Comparison of ENCODE assay signal across 18 mouse cellular contexts in genomic region chr12:74023260-74023659, GRCm38 (mm10). TPM values are rescaled to one million over a fixed set of nuclear protein-coding genes. Genes with fewer than 3 reads are reported as not detected.
"Had no signal": no experiment of that assay in that cellular context is flagged by ENCODE, and none has a peak within 500 bp of the region (broad histone marks: within the 10 kb centered on the region; RNA-seq: fewer than 3 reads in every experiment).

No protein-coding gene starts in this region.

- H3K9ac ChIP-seq: liver, embryonic 13.5 days; stomach, embryonic 15.5 days had no signal

- H3K27me3 ChIP-seq: liver, embryonic 13.5 days; stomach, embryonic 15.5 days had no signal

- H3K4me3 ChIP-seq: left cerebral cortex, adult 2 months; liver, embryonic 13.5 days; myocyte; stomach, embryonic 15.5 days had no signal

- DNase-seq: kidney, adult 9 months; kidney, postnatal 14 days; kidney, postnatal 4 days; layer of hippocampus, postnatal 36 days; liver, embryonic 13.5 days; lung, adult 2 months; lung, postnatal 14 days; lung, postnatal 4 days; midbrain, embryonic 14.5 days; right cerebral cortex, adult 18-20 months; right cerebral cortex, postnatal 14 days; spleen, adult 18-20 months; thymus, postnatal 25 days had no signal

- H3K4me2 ChIP-seq: liver, embryonic 13.5 days; midbrain, embryonic 11.5 days; stomach, embryonic 15.5 days had no signal

- H3K36me3 ChIP-seq: liver, embryonic 13.5 days; stomach, embryonic 15.5 days had no signal

- H3K4me1 ChIP-seq: liver, embryonic 13.5 days; stomach, embryonic 15.5 days had no signal

- H3K27ac ChIP-seq: left cerebral cortex, adult 2 months; liver, embryonic 13.5 days; stomach, embryonic 15.5 days had no signal

- H3K9me3 ChIP-seq: liver, embryonic 13.5 days; stomach, embryonic 15.5 days had no signal

RNA-seq across cellular contexts. Expression of gene Syt16, which starts 25.8 kb away (rescaled TPM):
- polyA plus RNA-seq: liver, adult 2 months; lung, adult 2 months; myocyte had no signal
